Mouse (Mus musculus) ES-Bruce4 (cell line): ENCODE data around the gene Mum1.

Source experiments
- CTCF ChIP-seq: IDR thresholded peaks from one replicate; pipeline ENCODE4 v1.8.1; 2011; ENCODE audit warnings: low read depth, low read length
- EP300 ChIP-seq: IDR thresholded peaks from 2 replicates; pipeline ENCODE4 v1.6.1; 2011; ENCODE audit warnings: low read depth, low read length; ENCODE audit not compliant: insufficient read depth
- POLR2A ChIP-seq: IDR thresholded peaks from one replicate; pipeline ENCODE4 v1.8.1; 2011; ENCODE audit warnings: low read length; ENCODE audit not compliant: insufficient read depth

- TF ChIP-seq CTCF: no peak
- no peak for TF ChIP-seq EP300
- no peak for TF ChIP-seq POLR2A
Observed at GRCm38 (mm10) chr10:80270099-80270498, 43.9 kb downstream of the Mum1 start.
